Mouse (Mus musculus) lung, postnatal 0 days (tissue): ENCODE results near the gene Ppp2r5e.

Experiments used
- CTCF ChIP-seq: IDR thresholded peaks from 2 replicates; pipeline ENCODE4 v1.5.1; 2016; ENCODE audit warnings: antibody characterized with exemption, mild to moderate bottlenecking
- EP300 ChIP-seq: IDR thresholded peaks from 2 replicates; pipeline ENCODE4 v1.6.1; 2016; ENCODE audit warnings: antibody characterized with exemption, mild to moderate bottlenecking, control low read depth

DNA sequence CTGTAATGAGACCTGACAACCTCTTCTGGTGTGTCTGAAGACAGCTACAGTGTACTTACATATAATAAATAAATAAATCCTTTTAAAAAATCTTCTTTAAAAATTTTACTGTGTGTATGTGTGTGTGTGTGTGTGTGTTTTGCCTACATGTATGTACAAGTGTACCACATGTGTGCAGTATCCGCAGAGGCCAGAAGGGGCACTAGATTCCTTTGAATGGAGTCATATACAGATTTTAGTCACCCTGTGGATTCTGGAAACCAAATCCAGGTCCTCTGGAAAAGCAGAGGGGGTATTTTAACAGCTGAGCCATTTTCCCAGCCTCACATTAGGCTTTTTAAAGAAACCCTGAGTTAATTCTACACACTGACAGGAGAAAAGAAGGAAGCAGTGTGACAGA, 45.7 kb upstream of the Ppp2r5e start:
- peak; percentile 15; the same call in 1 of the 2 replicates for TF ChIP-seq CTCF
- TF ChIP-seq EP300 = no peak
